Mouse (Mus musculus) thymus, postnatal 0 days (tissue): Measurements from ENCODE around the gene Angptl4. TPM values are rescaled to one million over a fixed set of nuclear protein-coding genes. Genes with fewer than 3 reads are reported as not detected.
"Not testable (repeated sequence)": the region's sequence is repeated elsewhere in the genome, so short reads cannot be mapped to it uniquely, and the experiment has no call there.

Experiments
- DNase-seq: peaks from one replicate; pipeline ENCODE4 v3.0.0-alpha.2; 2015; ENCODE audit warnings: low spot score
- polyA plus RNA-seq: library from polyadenylated mRNA; unstranded; fragments of >200 nt; fragmentation: Nextera tagmentation; extraction: Ambion mirVana; gene quantifications from 2 replicates; pipeline ENCODE4 v1.2.1, GENCODE M21; 2015

Gene Angptl4
- polyA plus RNA-seq, 1 experiment from 2014 or later, result 28.7 TPM

GRCm38 (mm10) chr17:33757231-33757630 is 24.4 kb downstream of the Angptl4 start:
- no peak for DNase-seq

- DNase-seq, result no peak
These were observed 25.4 kb downstream of the Angptl4 start for GRCm38 (mm10) chr17:33756108-33756790.

GRCm38 (mm10) chr17:33755418-33756107 is 26.1 kb downstream of the Angptl4 start:
- no peak for DNase-seq

GRCm38 (mm10) chr17:33754656-33755055 is 27.0 kb downstream of the Angptl4 start:
- DNase-seq, result peak; percentile 42

- no peak for DNase-seq
These were observed 29.3 kb downstream of the Angptl4 start for GRCm38 (mm10) chr17:33752297-33752696.

- no peak for DNase-seq
These were observed 30.4 kb downstream of the Angptl4 start for GRCm38 (mm10) chr17:33751181-33751580.

- no peak for DNase-seq
These were observed 32.2 kb downstream of the Angptl4 start for GRCm38 (mm10) chr17:33749451-33749850.

GRCm38 (mm10) chr17:33746011-33746410 is 35.6 kb downstream of the Angptl4 start:
- DNase-seq, result no peak

- no peak for DNase-seq
These were observed 36.8 kb downstream of the Angptl4 start for GRCm38 (mm10) chr17:33744686-33745384.

GRCm38 (mm10) chr17:33742420-33742819 is 39.2 kb downstream of the Angptl4 start:
- no peak for DNase-seq

- DNase-seq, result not testable (repeated sequence)
These were observed 48.1 kb downstream of the Angptl4 start for GRCm38 (mm10) chr17:33733526-33733925.

GRCm38 (mm10) chr17:33732556-33733083 is 49.0 kb downstream of the Angptl4 start:
- not testable (repeated sequence) for DNase-seq

GRCm38 (mm10) chr17:33729215-33729614 is 52.4 kb downstream of the Angptl4 start:
- no peak for DNase-seq

GRCm38 (mm10) chr17:33728396-33728795 is 53.2 kb downstream of the Angptl4 start:
- no peak for DNase-seq

Other genes starting within 250 kb of the Angptl4 start
- gene Myo1f, start 226.1 kb downstream of the Angptl4 start, polyA plus RNA-seq, result 10.9 and 12.7 TPM in 2 replicates
- gene Zfp414, start 152.7 kb downstream of the Angptl4 start, polyA plus RNA-seq, result 40.3 and 42.6 TPM in 2 replicates
- gene Pram1, start 143.8 kb downstream of the Angptl4 start, polyA plus RNA-seq, result 0.48 and 0.60 TPM in 2 replicates
- gene Hnrnpm, start 95.0 kb downstream of the Angptl4 start, polyA plus RNA-seq, result 317 and 345 TPM in 2 replicates
- 83.3 and 90.7 TPM in 2 replicates for gene March2, start 63.2 kb downstream of the Angptl4 start, polyA plus RNA-seq
- gene Rab11b, start 21.3 kb downstream of the Angptl4 start, polyA plus RNA-seq, result 214 and 227 TPM in 2 replicates
- gene Kank3, start 28.7 kb upstream of the Angptl4 start, polyA plus RNA-seq, result 19.1 and 22.0 TPM in 2 replicates
- gene Rps28, start 42.7 kb upstream of the Angptl4 start, polyA plus RNA-seq, result 1,516 and 1,544 TPM in 2 replicates
- 464 TPM in 2 replicates for gene Ndufa7, start 42.7 kb upstream of the Angptl4 start, polyA plus RNA-seq
- gene Cd320, start 61.3 kb upstream of the Angptl4 start, polyA plus RNA-seq, result 35.1 and 35.2 TPM in 2 replicates
- gene Gm7029, start 92.0 kb upstream of the Angptl4 start, polyA plus RNA-seq, result not detected in 2 replicates
- 5.9 and 6.8 TPM in 2 replicates for gene Kifc1, start 108.8 kb upstream of the Angptl4 start, polyA plus RNA-seq
- 1.6 and 1.9 TPM in 2 replicates for gene Platr17, start 123.3 kb upstream of the Angptl4 start, polyA plus RNA-seq
- 62.9 and 67.8 TPM in 2 replicates for gene Daxx, start 127.6 kb upstream of the Angptl4 start, polyA plus RNA-seq
- 131 and 140 TPM in 2 replicates for gene Tapbp, start 134.1 kb upstream of the Angptl4 start, polyA plus RNA-seq
- gene Zbtb22, start 134.1 kb upstream of the Angptl4 start, polyA plus RNA-seq, result 13.8 and 14.9 TPM in 2 replicates
- gene Rgl2, start 147.7 kb upstream of the Angptl4 start, polyA plus RNA-seq, result 37.5 and 42.3 TPM in 2 replicates
- 218 and 225 TPM in 2 replicates for gene Pfdn6, start 158.5 kb upstream of the Angptl4 start, polyA plus RNA-seq
- gene Wdr46, start 158.8 kb upstream of the Angptl4 start, polyA plus RNA-seq, result 20.6 and 25.5 TPM in 2 replicates
- gene B3galt4, start 169.7 kb upstream of the Angptl4 start, polyA plus RNA-seq, result 13.3 and 15.8 TPM in 2 replicates
- gene Vps52, start 174.0 kb upstream of the Angptl4 start, polyA plus RNA-seq, result 43.6 and 46.1 TPM in 2 replicates
- 2,265 and 2,338 TPM in 2 replicates for gene Rps18, start 174.2 kb upstream of the Angptl4 start, polyA plus RNA-seq
- 528 and 569 TPM in 2 replicates for gene H2-K1, start 218.5 kb upstream of the Angptl4 start, polyA plus RNA-seq
- gene Ring1, start 242.8 kb upstream of the Angptl4 start, polyA plus RNA-seq, result 14.5 and 20.9 TPM in 2 replicates
- gene H2-Ke6, start 246.2 kb upstream of the Angptl4 start, polyA plus RNA-seq, result 77.4 and 82.2 TPM in 2 replicates
- gene Slc39a7, start 249.9 kb upstream of the Angptl4 start, polyA plus RNA-seq, result 90.5 and 96.5 TPM in 2 replicates
- 47.1 and 48.9 TPM in 2 replicates for gene Rxrb, start 250.0 kb upstream of the Angptl4 start, polyA plus RNA-seq